14 mouse cellular contexts compared by ENCODE assay signal in the genomic region with DNA sequence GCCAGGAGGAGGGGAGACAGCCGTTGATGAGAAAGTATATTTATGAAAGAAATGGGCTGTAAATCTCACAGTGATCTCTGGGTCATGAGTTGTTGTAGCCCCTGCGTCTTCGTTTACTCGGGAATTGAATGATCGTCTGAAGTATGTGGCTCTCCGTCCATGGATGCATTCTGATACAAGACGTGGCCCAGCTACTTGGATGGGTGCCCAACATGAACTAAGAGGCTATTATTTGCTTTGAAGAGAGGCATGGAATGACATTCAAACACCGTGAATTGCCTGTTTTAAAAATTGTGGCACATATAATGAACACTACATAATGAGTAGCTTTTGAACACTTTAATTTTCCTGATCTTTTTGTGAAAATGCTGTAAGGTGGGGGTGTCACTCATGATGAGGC.
A peak's percentile ranks its signal among the peaks of the same experiment; 100 is the strongest.
DNase-seq lines count a peak whose midpoint lies in the region; ATAC-seq lines count a peak whose summit lies in the region.
"Had no signal": no experiment of that assay in that cellular context is flagged by ENCODE, and none has a peak within 500 bp of the region (broad histone marks: within the 10 kb centered on the region; RNA-seq: fewer than 3 reads in every experiment).

No protein-coding gene starts in this region.

- ATAC-seq in forebrain, embryonic 15.5 days (replicated peaks), result no peak
- ATAC-seq in forebrain, embryonic 11.5 days (replicated peaks; ENCODE audit: low FRiP score), result no peak
- ATAC-seq in hindbrain, embryonic 13.5 days (ENCODE audit: low FRiP score), result no peak
- ATAC-seq: inflammation-experienced regulatory T-cells, adult 6 months had no signal

- no peak overlapping the region for H3K4me2 ChIP-seq in forebrain, embryonic 15.5 days (replicated peaks)
- no peak overlapping the region for H3K4me2 ChIP-seq in forebrain, embryonic 11.5 days (ENCODE audit: low read depth, low read length, severe bottlenecking)
- no peak overlapping the region for H3K4me2 ChIP-seq in hindbrain, embryonic 13.5 days

- H3K36me3 ChIP-seq in forebrain, embryonic 15.5 days, result no peaks in the 10 kb centered on the region
- no peaks in the 10 kb centered on the region for H3K36me3 ChIP-seq in forebrain, embryonic 11.5 days (ENCODE audit: control insufficient read depth, insufficient read depth, low read length)
- H3K36me3 ChIP-seq in hindbrain, embryonic 13.5 days, result no peaks in the 10 kb centered on the region
- no peaks in the 10 kb centered on the region for H3K36me3 ChIP-seq in hindbrain, embryonic 10.5 days
- H3K36me3 ChIP-seq: G1E had no signal

- WGBS in forebrain, embryonic 15.5 days, result 23% methylated on average over 8 of the region's 8 CpGs
- 78% methylated on average over 8 of the region's 8 CpGs for WGBS in forebrain, embryonic 11.5 days
- WGBS in hindbrain, embryonic 13.5 days, result 41% methylated on average over 8 of the region's 8 CpGs
- WGBS in hindbrain, embryonic 10.5 days, result 90% methylated on average over 8 of the region's 8 CpGs

- no peaks in the 10 kb centered on the region for H3K9me3 ChIP-seq in forebrain, embryonic 15.5 days
- no peaks in the 10 kb centered on the region for H3K9me3 ChIP-seq in forebrain, embryonic 11.5 days (ENCODE audit: control insufficient read depth, low read length)
- H3K9me3 ChIP-seq in hindbrain, embryonic 13.5 days, result no peaks in the 10 kb centered on the region
- H3K9me3 ChIP-seq in hindbrain, embryonic 10.5 days, result no peaks in the 10 kb centered on the region

- DNase-seq in forebrain, embryonic 11.5 days (ENCODE audit: low spot score), result no peak
- no peak for DNase-seq in hindbrain, embryonic 10.5 days (ENCODE audit: low spot score)
- DNase-seq in lung, postnatal 10 days, result peak; percentile 55
- DNase-seq in lung, postnatal 25 days (ENCODE audit: low spot score), result no peak
- peak; percentile 58 for DNase-seq in brain, adult 2 months (ENCODE audit: low read depth, low spot score)
- no peak for DNase-seq in adrenal gland, adult (ENCODE audit: inconsistent age in 2 of 2, low spot score in 1 of 2)
- DNase-seq: adrenal gland, postnatal 10 days; layer of hippocampus, adult 9-11 months; spleen, adult 18-20 months had no signal

- H3K4me1 ChIP-seq in forebrain, embryonic 15.5 days, result peaks cover 46% of the 10 kb centered on the region
- no peaks in the 10 kb centered on the region for H3K4me1 ChIP-seq in forebrain, embryonic 11.5 days (replicated peaks; ENCODE audit: control insufficient read depth, insufficient read depth, low read length)
- peaks cover 59% of the 10 kb centered on the region for H3K4me1 ChIP-seq in hindbrain, embryonic 13.5 days (replicated peaks)
- H3K4me1 ChIP-seq in hindbrain, embryonic 10.5 days (replicated peaks), result peaks cover 18% of the 10 kb centered on the region; the same call in 1 of the 2 replicates

- peak overlapping the region; percentile 33 for H3K27ac ChIP-seq in forebrain, embryonic 15.5 days (replicated peaks)
- H3K27ac ChIP-seq in forebrain, embryonic 11.5 days (ENCODE audit: low read depth, low read length), result no peak overlapping the region
- H3K27ac ChIP-seq in hindbrain, embryonic 13.5 days, result 0 out of 2 replicates have a peak overlapping the region, but pooled peaks have one; percentile 23
- no peak overlapping the region for H3K27ac ChIP-seq in hindbrain, embryonic 10.5 days

- H3K4me3 ChIP-seq in forebrain, embryonic 15.5 days, result no peak overlapping the region
- H3K4me3 ChIP-seq in forebrain, embryonic 11.5 days (ENCODE audit: low read depth, low read length), result no peak overlapping the region
- H3K4me3 ChIP-seq in hindbrain, embryonic 13.5 days, result no peak overlapping the region
- H3K4me3 ChIP-seq in hindbrain, embryonic 10.5 days, result no peak overlapping the region
- H3K4me3 ChIP-seq: megakaryocyte, embryonic 14.5 days had no signal

- no peak overlapping the region for H3K9ac ChIP-seq in forebrain, embryonic 15.5 days (replicated peaks)
- H3K9ac ChIP-seq in forebrain, embryonic 11.5 days (ENCODE audit: low read length), result no peak overlapping the region
- no peak overlapping the region for H3K9ac ChIP-seq in hindbrain, embryonic 13.5 days

- no peaks in the 10 kb centered on the region for H3K27me3 ChIP-seq in forebrain, embryonic 15.5 days
- no peaks in the 10 kb centered on the region for H3K27me3 ChIP-seq in forebrain, embryonic 11.5 days (ENCODE audit: control insufficient read depth, insufficient read depth, low read length)
- H3K27me3 ChIP-seq in hindbrain, embryonic 13.5 days, result no peaks in the 10 kb centered on the region
- no peaks in the 10 kb centered on the region for H3K27me3 ChIP-seq in hindbrain, embryonic 10.5 days (ENCODE audit: insufficient read depth, poor library complexity, severe bottlenecking)

Comparison
In these comparisons a context has a peak if more than half of its experiments do, and no peak if none do; other contexts are left out.
1. H3K27ac ChIP-seq: peak in forebrain, embryonic 15.5 days (single experiment) and hindbrain, embryonic 13.5 days (single experiment); none in forebrain, embryonic 11.5 days (single experiment) and hindbrain, embryonic 10.5 days (single experiment).
2. DNase-seq: peak in lung, postnatal 10 days (single experiment) and brain, adult 2 months (single experiment); none in forebrain, embryonic 11.5 days (single experiment), hindbrain, embryonic 10.5 days (single experiment), lung, postnatal 25 days (single experiment) and adrenal gland, adult (0 of 2).